Mouse (Mus musculus) stomach, embryonic 14.5 days (tissue): ENCODE data around the gene Dab1. TPM values are rescaled to one million over a fixed set of nuclear protein-coding genes. Genes with fewer than 3 reads are reported as not detected.

Experiments used
- ATAC-seq: fragments of 200-750 bp; cut with Nextera tagmentation; 2 replicates; pipeline ENCODE4 v1.8.0; 2017; ENCODE audit warnings: low read depth, moderate TSS enrichment; ENCODE audit not compliant: insufficient number of reproducible peaks, insufficient read depth, low FRiP score
- H3K27ac ChIP-seq: fragments of 300-500 bp; sonication (generic); 2 replicates; pipeline ENCODE4 v1.5.1; 2014; ENCODE audit warnings: mild to moderate bottlenecking, low read length, moderate library complexity, mixed read lengths
- H3K27me3 ChIP-seq: fragments of 300-500 bp; sonication (generic); 2 replicates; pipeline ENCODE4 v1.6.1; 2014; ENCODE audit warnings: low read length, control low read depth, mixed read lengths; ENCODE audit not compliant: control insufficient read depth, insufficient read depth
- H3K36me3 ChIP-seq: fragments of 300-500 bp; sonication (generic); 2 replicates; pipeline ENCODE4 v1.6.1; 2014; ENCODE audit warnings: mild to moderate bottlenecking, control low read depth, low read length, moderate library complexity, mixed read lengths; ENCODE audit not compliant: control insufficient read depth, insufficient read depth
- H3K4me1 ChIP-seq: fragments of 300-500 bp; sonication (generic); 2 replicates; pipeline ENCODE4 v1.6.1; 2014; ENCODE audit warnings: low read length, control low read depth, mixed read lengths; ENCODE audit not compliant: control insufficient read depth, insufficient read depth
- H3K4me2 ChIP-seq: fragments of 300-500 bp; sonication (generic); replicated peaks from 2 replicates; pipeline ENCODE4 v1.6.1; 2014; ENCODE audit warnings: low read depth, low read length, control low read depth
- H3K4me3 ChIP-seq: fragments of 300-500 bp; sonication (generic); 2 replicates; pipeline ENCODE4 v1.5.1; 2014; ENCODE audit warnings: low read depth, low read length, control low read depth
- H3K9ac ChIP-seq: fragments of 300-500 bp; sonication (generic); replicated peaks from 2 replicates; pipeline ENCODE4 v1.6.1; 2014; ENCODE audit warnings: low read depth, mild to moderate bottlenecking, control low read depth, low read length, moderate library complexity, mixed read lengths
- H3K9me3 ChIP-seq: fragments of 300-500 bp; sonication (generic); 2 replicates; pipeline ENCODE4 v1.6.1; 2016; ENCODE audit warnings: low read depth, low read length, control low read depth; ENCODE audit not compliant: control insufficient read depth
- WGBS: fragments of 180-500 bp; shearing (Covaris S2); extraction: QIAGEN DNeasy Blood & Tissue Kit; methylation state at CpG from one replicate; pipeline ENCODE4 v1.1.7; 2014; 5-methylcytosine and 5-hydroxymethylcytosine counted together
- polyA plus RNA-seq: library from polyadenylated mRNA; unstranded; fragments of >200 nt; fragmentation: Nextera tagmentation; extraction: Ambion mirVana; gene quantifications from 2 replicates; pipeline ENCODE4 v1.2.1, GENCODE M21; 2014

Gene Dab1
- polyA plus RNA-seq, 1 experiment from 2014 or later, result 8.5 TPM

- no peak overlapping the region for H3K9ac ChIP-seq
- no peak for ATAC-seq
- no peaks in the 10 kb centered on the region for H3K36me3 ChIP-seq
- no peak overlapping the region for H3K4me3 ChIP-seq
- H3K9me3 ChIP-seq, result no peaks in the 10 kb centered on the region
- H3K4me1 ChIP-seq, result no peaks in the 10 kb centered on the region
- no peaks in the 10 kb centered on the region; the same call in 1 of the 2 replicates for H3K27me3 ChIP-seq
- no peak overlapping the region for H3K27ac ChIP-seq
- H3K4me2 ChIP-seq, result no peak overlapping the region
- WGBS, result 93% methylated on average over 2 of the region's 2 CpGs
Observed at GRCm38 (mm10) chr4:104418354-104418753, 799.2 kb downstream of the Dab1 start.

GRCm38 (mm10) chr4:104420983-104421680 is 802.0 kb downstream of the Dab1 start:
- no peak overlapping the region for H3K27ac ChIP-seq
- H3K36me3 ChIP-seq, result no peaks in the 10 kb centered on the region
- no peak overlapping the region for H3K4me3 ChIP-seq
- ATAC-seq, result no peak
- H3K9ac ChIP-seq, result no peak overlapping the region
- no peak overlapping the region for H3K4me2 ChIP-seq
- 97% methylated on average over 12 of the region's 12 CpGs for WGBS
- no peaks in the 10 kb centered on the region; the same call in 1 of the 2 replicates for H3K27me3 ChIP-seq
- no peaks in the 10 kb centered on the region for H3K9me3 ChIP-seq
- no peaks in the 10 kb centered on the region for H3K4me1 ChIP-seq

- H3K36me3 ChIP-seq, result no peaks in the 10 kb centered on the region
- no peak overlapping the region for H3K4me2 ChIP-seq
- no peaks in the 10 kb centered on the region for H3K4me1 ChIP-seq
- H3K9ac ChIP-seq, result no peak overlapping the region
- WGBS, result 88% methylated on average over 7 of the region's 7 CpGs
- H3K27me3 ChIP-seq, result no peaks in the 10 kb centered on the region
- H3K4me3 ChIP-seq, result no peak overlapping the region
- no peaks in the 10 kb centered on the region for H3K9me3 ChIP-seq
- no peak overlapping the region for H3K27ac ChIP-seq
- no peak for ATAC-seq
Observed at GRCm38 (mm10) chr4:104429127-104429526, 810.0 kb downstream of the Dab1 start.

- no peaks in the 10 kb centered on the region for H3K9me3 ChIP-seq
- ATAC-seq, result no peak
Observed at GRCm38 (mm10) chr4:104431231-104431855, 812.2 kb downstream of the Dab1 start.

GRCm38 (mm10) chr4:104432150-104432549 is 813.0 kb downstream of the Dab1 start:
- Histone ChIP-seq H3K27ac (no peak overlapping the region), H3K9ac (no peak overlapping the region), H3K27me3 (no peaks in the 10 kb centered on the region), H3K4me3 (no peak overlapping the region), H3K36me3 (no peaks in the 10 kb centered on the region), H3K4me2 (no peak overlapping the region), H3K9me3 (no peaks in the 10 kb centered on the region), H3K4me1 (no peaks in the 10 kb centered on the region)
- 88% methylated on average over 11 of the region's 11 CpGs for WGBS
- no peak for ATAC-seq

More at GRCm38 (mm10) chr4:104431231-104431855, 812.2 kb downstream of the Dab1 start:
- Histone ChIP-seq H3K27ac (no peak overlapping the region), H3K36me3 (no peaks in the 10 kb centered on the region), H3K27me3 (no peaks in the 10 kb centered on the region), H3K4me1 (no peaks in the 10 kb centered on the region), H3K4me2 (no peak overlapping the region), H3K9ac (no peak overlapping the region), H3K4me3 (no peak overlapping the region)
- WGBS, result 81% methylated on average over 7 of the region's 7 CpGs

- 90% methylated on average over 5 of the region's 5 CpGs for WGBS
- Histone ChIP-seq H3K27ac (no peak overlapping the region), H3K9ac (no peak overlapping the region), H3K27me3 (no peaks in the 10 kb centered on the region), H3K4me2 (no peak overlapping the region), H3K9me3 (no peaks in the 10 kb centered on the region), H3K4me1 (no peaks in the 10 kb centered on the region), H3K36me3 (no peaks in the 10 kb centered on the region), H3K4me3 (no peak overlapping the region)
- no peak for ATAC-seq
Observed at GRCm38 (mm10) chr4:104435736-104436135, 816.6 kb downstream of the Dab1 start.

- no peaks in the 10 kb centered on the region for H3K27me3 ChIP-seq
- no peak overlapping the region for H3K9ac ChIP-seq
- no peak for ATAC-seq
- H3K4me1 ChIP-seq, result no peaks in the 10 kb centered on the region
- no peaks in the 10 kb centered on the region for H3K36me3 ChIP-seq
- 93% methylated on average over 4 of the region's 4 CpGs for WGBS
- no peaks in the 10 kb centered on the region for H3K9me3 ChIP-seq
- H3K4me2 ChIP-seq, result no peak overlapping the region
- no peak overlapping the region for H3K4me3 ChIP-seq
- no peak overlapping the region for H3K27ac ChIP-seq
Observed at GRCm38 (mm10) chr4:104436411-104436810, 817.3 kb downstream of the Dab1 start.

- Histone ChIP-seq H3K27ac (no peak overlapping the region), H3K9ac (no peak overlapping the region), H3K4me2 (no peak overlapping the region), H3K4me3 (no peak overlapping the region), H3K27me3 (no peaks in the 10 kb centered on the region), H3K36me3 (no peaks in the 10 kb centered on the region), H3K4me1 (no peaks in the 10 kb centered on the region), H3K9me3 (no peaks in the 10 kb centered on the region)
- ATAC-seq, result no peak
- WGBS, result 80% methylated on average over 4 of the region's 4 CpGs
Observed at GRCm38 (mm10) chr4:104438730-104439129, 819.6 kb downstream of the Dab1 start.
